ENCODE assay signal across 8 mouse cellular contexts in the genomic region with DNA sequence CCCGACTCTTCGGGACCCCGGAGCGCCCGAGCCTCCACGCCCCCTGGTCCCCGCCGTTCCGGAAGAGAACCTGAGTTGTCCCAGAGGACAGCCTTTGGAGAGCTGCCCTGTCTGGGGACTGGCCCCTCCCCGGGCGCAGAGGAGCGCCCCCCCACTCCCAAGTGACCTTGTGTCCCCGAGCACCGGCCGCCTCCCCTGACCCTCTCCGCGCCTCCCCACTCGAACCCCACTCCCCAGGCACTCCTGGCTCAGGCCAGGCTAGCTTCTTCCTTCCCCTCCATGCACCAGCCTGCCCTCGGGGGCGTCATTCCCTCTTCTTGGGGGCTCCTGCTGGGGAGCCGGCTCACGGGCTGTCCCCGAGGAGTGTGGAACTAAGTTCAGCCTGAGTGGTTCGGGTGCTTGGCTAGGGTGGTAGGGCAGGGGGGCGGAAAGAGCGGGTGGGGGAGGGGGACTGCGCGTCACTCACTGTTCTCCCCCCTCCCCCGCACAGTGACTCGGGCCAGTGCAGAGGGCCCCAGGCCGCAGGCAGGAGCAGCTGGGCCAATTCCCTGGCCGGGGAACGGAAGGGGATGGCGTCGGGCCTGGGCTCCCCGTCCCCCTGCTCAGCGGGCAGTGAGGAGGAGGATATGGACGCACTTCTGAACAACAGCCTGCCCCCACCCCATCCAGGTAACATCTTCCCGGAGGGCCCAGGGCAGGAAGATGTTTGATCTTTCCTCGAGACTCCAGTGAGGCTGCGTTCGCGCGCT. TPM values are rescaled to one million over a fixed set of nuclear protein-coding genes. Genes with fewer than 3 reads are reported as not detected.
A peak's percentile ranks its signal among the peaks of the same experiment; 100 is the strongest.
DNase-seq lines count a peak whose midpoint lies in the region; ATAC-seq and TF ChIP-seq lines count a peak whose summit lies in the region.

No protein-coding gene starts in this region.

- peak overlapping the region; percentile 74 for H3K4me2 ChIP-seq in forebrain, embryonic 15.5 days (replicated peaks)
- H3K4me2 ChIP-seq in hindbrain, embryonic 11.5 days (replicated peaks; ENCODE audit: low read depth, low read length) = peak overlapping the region; percentile 81

- H3K4me3 ChIP-seq in bone marrow macrophage, adult 2 months (ENCODE audit: insufficient read depth, low read length) = peak overlapping the region; percentile 88
- peak overlapping the region; percentile 82 for H3K4me3 ChIP-seq in forebrain, embryonic 15.5 days
- peak overlapping the region; percentile 99 for H3K4me3 ChIP-seq in hindbrain, embryonic 11.5 days (ENCODE audit: low read depth, low read length)
- peak overlapping the region; percentile 78 for H3K4me3 ChIP-seq in small intestine, adult 2 months (ENCODE audit: low read depth, low read length)

- peak overlapping the region; percentile 53 for H3K27ac ChIP-seq in bone marrow macrophage, adult 2 months (ENCODE audit: insufficient read depth, low read depth, low read length)
- H3K27ac ChIP-seq in forebrain, embryonic 15.5 days (replicated peaks) = peak overlapping the region; percentile 94
- peak overlapping the region; percentile 97 for H3K27ac ChIP-seq in hindbrain, embryonic 11.5 days (ENCODE audit: low read depth, low read length)
- H3K27ac ChIP-seq in small intestine, adult 2 months (ENCODE audit: insufficient read depth, low read depth, low read length) = 0 out of 2 replicates have a peak overlapping the region, but pooled peaks have one; percentile 37

- H3K4me1 ChIP-seq in bone marrow macrophage, adult 2 months (ENCODE audit: control insufficient read depth, insufficient read depth, low read length) = peaks cover 26% of the 10 kb centered on the region
- H3K4me1 ChIP-seq in forebrain, embryonic 15.5 days = peaks cover 39% of the 10 kb centered on the region
- peaks cover 19% of the 10 kb centered on the region for H3K4me1 ChIP-seq in hindbrain, embryonic 11.5 days (replicated peaks; ENCODE audit: control insufficient read depth, insufficient read depth, low read length)
- peaks cover 16% of the 10 kb centered on the region for H3K4me1 ChIP-seq in small intestine, adult 2 months (ENCODE audit: control insufficient read depth, insufficient read depth, insufficient read length, low read length)

- no peaks in the 10 kb centered on the region for H3K27me3 ChIP-seq in forebrain, embryonic 15.5 days
- no peaks in the 10 kb centered on the region for H3K27me3 ChIP-seq in hindbrain, embryonic 11.5 days (ENCODE audit: control insufficient read depth, insufficient read depth, low read length)
- H3K27me3 ChIP-seq in small intestine, adult 2 months (ENCODE audit: control insufficient read depth, insufficient read depth, low read length) = no peaks in the 10 kb centered on the region

- peaks cover 27% of the 10 kb centered on the region for H3K36me3 ChIP-seq in forebrain, embryonic 15.5 days
- H3K36me3 ChIP-seq in hindbrain, embryonic 11.5 days (ENCODE audit: control insufficient read depth, insufficient read depth, low read length) = peaks cover 11% of the 10 kb centered on the region; the same call in 1 of the 2 replicates
- peaks cover 29% of the 10 kb centered on the region for H3K36me3 ChIP-seq in small intestine, adult 2 months (ENCODE audit: control insufficient read depth, insufficient read depth, low read length)

- DNase-seq in MN1 (ENCODE audit: low spot score) = peak; percentile 49
- peak; percentile 76 for DNase-seq in hindbrain, embryonic 11.5 days (ENCODE audit: low spot score)
- DNase-seq in left cerebral cortex, postnatal 4 days = peak; percentile 81
- peak; percentile 54 for DNase-seq in mesoderm, embryonic 11.5 days (ENCODE audit: low read depth, low spot score)
- DNase-seq in c-Kit-positive CD71-positive TER-119-positive erythroid progenitor cells, embryonic 14.5 days (ENCODE audit: low spot score) = no peak

- peak; percentile 42 for ATAC-seq in forebrain, embryonic 15.5 days (replicated peaks)
- peak; percentile 59 for ATAC-seq in hindbrain, embryonic 11.5 days (ENCODE audit: low FRiP score)

- H3K9ac ChIP-seq in forebrain, embryonic 15.5 days (replicated peaks) = peak overlapping the region; percentile 84
- peak overlapping the region; percentile 95 for H3K9ac ChIP-seq in hindbrain, embryonic 11.5 days (ENCODE audit: low read depth, low read length)

- intact Hi-C loops in left cerebral cortex, postnatal 4 days (cut with DNase I) = no loop called here

- no peak for TF ChIP-seq CTCF in bone marrow macrophage, adult 2 months (IDR thresholded peaks at IDR 0.05; ENCODE audit: low read depth, low read length)
- no peak for TF ChIP-seq CTCF in small intestine, adult 2 months (IDR thresholded peaks at IDR 0.05; ENCODE audit: extremely low read depth, insufficient read length, insufficient replicate concordance, low read depth, low read length)

- no peaks in the 10 kb centered on the region for H3K9me3 ChIP-seq in forebrain, embryonic 15.5 days
- H3K9me3 ChIP-seq in hindbrain, embryonic 11.5 days (ENCODE audit: control insufficient read depth, low read length) = no peaks in the 10 kb centered on the region

- under 1% methylated on average over 41 of the region's 44 CpGs for WGBS in forebrain, embryonic 15.5 days
- WGBS in hindbrain, embryonic 11.5 days = under 1% methylated on average over 38 of the region's 44 CpGs
- WGBS in small intestine, adult 2 months = under 1% methylated on average over 43 of the region's 44 CpGs

- TF ChIP-seq POLR2A in bone marrow macrophage, adult 2 months (IDR thresholded peaks at IDR 0.05; ENCODE audit: borderline replicate concordance, low read depth, low read length) = no peak
- no peak for TF ChIP-seq POLR2A in small intestine, adult 2 months (IDR thresholded peaks at IDR 0.05; ENCODE audit: low read depth, low read length)

RNA-seq across cellular contexts. Expression of a gene that starts 1.0 kb away (rescaled TPM):
- 122 and 144 TPM in 2 replicates for polyA plus RNA-seq in bone marrow macrophage, adult 2 months (2012; ENCODE audit: insufficient read depth, insufficient read length, missing spikeins)
- polyA plus RNA-seq in forebrain, embryonic 15.5 days (2015; fragmentation: Nextera tagmentation; extraction: Ambion mirVana) = 98.9 and 112 TPM in 2 replicates
- polyA plus RNA-seq in hindbrain, embryonic 11.5 days (2014; fragmentation: Nextera tagmentation; extraction: Ambion mirVana) = 105 and 130 TPM in 2 replicates
- total RNA-seq in left cerebral cortex, postnatal 4 days (2021) = 100 to 1,000 TPM; 173 to 175 TPM
- polyA plus RNA-seq in small intestine, adult 2 months (2012; rRNA removed) = 39.9 and 64.3 TPM in 2 replicates

RNA-seq across cellular contexts. Expression of a gene that starts 29.1 kb away (rescaled TPM):
- 33.2 and 43.3 TPM in 2 replicates for polyA plus RNA-seq in bone marrow macrophage, adult 2 months (2012; ENCODE audit: insufficient read depth, insufficient read length, missing spikeins)
- 0.50 and 0.71 TPM in 2 replicates for polyA plus RNA-seq in forebrain, embryonic 15.5 days (2015; fragmentation: Nextera tagmentation; extraction: Ambion mirVana)
- 0.21 TPM in 1 of 2 replicates, not detected in the other for polyA plus RNA-seq in hindbrain, embryonic 11.5 days (2014; fragmentation: Nextera tagmentation; extraction: Ambion mirVana)
- total RNA-seq in left cerebral cortex, postnatal 4 days (2021) = 1 to 10 TPM; 1.3 TPM
- 133 and 223 TPM in 2 replicates for polyA plus RNA-seq in small intestine, adult 2 months (2012; rRNA removed)

RNA-seq across cellular contexts. Expression of a gene that starts 34.9 kb away (rescaled TPM):
- 10.7 and 11.4 TPM in 2 replicates for polyA plus RNA-seq in bone marrow macrophage, adult 2 months (2012; ENCODE audit: insufficient read depth, insufficient read length, missing spikeins)
- polyA plus RNA-seq in forebrain, embryonic 15.5 days (2015; fragmentation: Nextera tagmentation; extraction: Ambion mirVana) = 51.1 and 51.8 TPM in 2 replicates
- polyA plus RNA-seq in hindbrain, embryonic 11.5 days (2014; fragmentation: Nextera tagmentation; extraction: Ambion mirVana) = 45.3 and 58.8 TPM in 2 replicates
- total RNA-seq in left cerebral cortex, postnatal 4 days (2021) = 10 to 100 TPM; 43.0 to 44.5 TPM
- 6.5 and 7.8 TPM in 2 replicates for polyA plus RNA-seq in small intestine, adult 2 months (2012; rRNA removed)

RNA-seq across cellular contexts. Expression of a gene that starts 47.3 kb away (rescaled TPM):
- polyA plus RNA-seq in bone marrow macrophage, adult 2 months (2012; ENCODE audit: insufficient read depth, insufficient read length, missing spikeins) = 28.7 and 29.3 TPM in 2 replicates
- polyA plus RNA-seq in forebrain, embryonic 15.5 days (2015; fragmentation: Nextera tagmentation; extraction: Ambion mirVana) = 21.9 and 26.2 TPM in 2 replicates
- polyA plus RNA-seq in hindbrain, embryonic 11.5 days (2014; fragmentation: Nextera tagmentation; extraction: Ambion mirVana) = 10.7 and 12.2 TPM in 2 replicates
- 10 to 100 TPM; 11.7 to 13.0 TPM for total RNA-seq in left cerebral cortex, postnatal 4 days (2021)
- 7.5 and 18.2 TPM in 2 replicates for polyA plus RNA-seq in small intestine, adult 2 months (2012; rRNA removed)

RNA-seq across cellular contexts. Expression of a gene that starts 48.3 kb away (rescaled TPM):
- 51.8 and 57.0 TPM in 2 replicates for polyA plus RNA-seq in bone marrow macrophage, adult 2 months (2012; ENCODE audit: insufficient read depth, insufficient read length, missing spikeins)
- 18.9 and 21.0 TPM in 2 replicates for polyA plus RNA-seq in forebrain, embryonic 15.5 days (2015; fragmentation: Nextera tagmentation; extraction: Ambion mirVana)
- 10.3 and 10.4 TPM in 2 replicates for polyA plus RNA-seq in hindbrain, embryonic 11.5 days (2014; fragmentation: Nextera tagmentation; extraction: Ambion mirVana)
- 10 to 100 TPM; 27.0 to 28.3 TPM for total RNA-seq in left cerebral cortex, postnatal 4 days (2021)
- 7.0 and 13.0 TPM in 2 replicates for polyA plus RNA-seq in small intestine, adult 2 months (2012; rRNA removed)

Comparison
In these comparisons a context has a peak if more than half of its experiments do, and no peak if none do; other contexts are left out.
1. H3K27ac ChIP-seq: peak in every context shown above with its lines; median percentile 97 in hindbrain, embryonic 11.5 days; 94 in forebrain, embryonic 15.5 days; 53 in bone marrow macrophage, adult 2 months; 37 in small intestine, adult 2 months.
2. RNA of a gene that starts 29.1 kb away (polyA plus RNA-seq): 133 to 223 TPM in small intestine, adult 2 months and 33.2 to 43.3 TPM in bone marrow macrophage, adult 2 months; 0.50 to 0.71 TPM in forebrain, embryonic 15.5 days and 0.21 TPM in hindbrain, embryonic 11.5 days; every median in the first group is over 10 times any median in the second.
3. Peak in every context shown above with its lines, with median percentiles within 50 percentile points of each other: H3K4me3 ChIP-seq.